Mouse (Mus musculus) brown adipose tissue, adult 24 weeks (tissue): ENCODE results near the gene Uggt1. TPM values are rescaled to one million over a fixed set of nuclear protein-coding genes. Genes with fewer than 3 reads are reported as not detected.

Experiments
- H3K27ac ChIP-seq: fragments of 200-500 bp; replicated peaks from 2 replicates; pipeline ENCODE4 v1.5.1; 2012; ENCODE audit warnings: low read depth, mild to moderate bottlenecking, low read length
- H3K4me1 ChIP-seq: fragments of 200-500 bp; 2 replicates; pipeline ENCODE4 v1.6.1; 2012; ENCODE audit warnings: low read length, mixed read lengths; ENCODE audit not compliant: control insufficient read depth, insufficient read depth, insufficient read length
- H3K4me3 ChIP-seq: fragments of 200-500 bp; 2 replicates; pipeline ENCODE4 v1.5.1; 2012; ENCODE audit warnings: low read depth, mild to moderate bottlenecking, low read length, moderate library complexity; ENCODE audit not compliant: insufficient read depth
- polyA plus RNA-seq: library from polyadenylated mRNA; stranded (reverse); fragments of >200 nt; gene quantifications from 2 replicates; pipeline ENCODE4 v1.2.4, GENCODE M21; 2012; ENCODE audit not compliant: missing spikeins, insufficient read depth, insufficient read length

The Uggt1 gene
- polyA plus RNA-seq, 1 experiment, result 11.0 TPM

- H3K27ac ChIP-seq, result no peak overlapping the region
- H3K4me3 ChIP-seq, result no peak overlapping the region
- H3K4me1 ChIP-seq, result peaks cover 7% of the 10 kb centered on the region; the same call in 1 of the 2 replicates
These were observed 2.6 kb downstream of the Uggt1 start for GRCm38 (mm10) chr1:36241903-36242429.

- H3K27ac ChIP-seq, result no peak overlapping the region
These were observed 4.3 kb downstream of the Uggt1 start for GRCm38 (mm10) chr1:36240176-36240575.

GRCm38 (mm10) chr1:36239396-36239795, 5.1 kb downstream of the Uggt1 start:
- Histone ChIP-seq H3K27ac (no peak overlapping the region), H3K4me1 (peaks cover 7% of the 10 kb centered on the region; the same call in 1 of the 2 replicates), H3K4me3 (no peak overlapping the region)

More at GRCm38 (mm10) chr1:36240176-36240575, 4.3 kb downstream of the Uggt1 start:
- Histone ChIP-seq H3K4me1 (peaks cover 7% of the 10 kb centered on the region; the same call in 1 of the 2 replicates), H3K4me3 (no peak overlapping the region)

- no peak overlapping the region for H3K4me3 ChIP-seq
- H3K27ac ChIP-seq, result no peak overlapping the region
These were observed 8.7 kb downstream of the Uggt1 start for GRCm38 (mm10) chr1:36235855-36236254.

GRCm38 (mm10) chr1:36235057-36235639, 9.4 kb downstream of the Uggt1 start:
- Histone ChIP-seq H3K4me1 (no peaks in the 10 kb centered on the region), H3K4me3 (no peak overlapping the region), H3K27ac (no peak overlapping the region)

More at GRCm38 (mm10) chr1:36235855-36236254, 8.7 kb downstream of the Uggt1 start:
- H3K4me1 ChIP-seq, result no peaks in the 10 kb centered on the region

GRCm38 (mm10) chr1:36233218-36233617, 11.3 kb downstream of the Uggt1 start:
- H3K4me1 ChIP-seq, result no peaks in the 10 kb centered on the region

GRCm38 (mm10) chr1:36230919-36231705, 13.4 kb downstream of the Uggt1 start:
- no peak overlapping the region for H3K27ac ChIP-seq
- no peak overlapping the region for H3K4me3 ChIP-seq
- no peaks in the 10 kb centered on the region for H3K4me1 ChIP-seq

More at GRCm38 (mm10) chr1:36233218-36233617, 11.3 kb downstream of the Uggt1 start:
- no peak overlapping the region for H3K4me3 ChIP-seq
- H3K27ac ChIP-seq, result no peak overlapping the region

GRCm38 (mm10) chr1:36228461-36228860, 16.1 kb downstream of the Uggt1 start:
- H3K4me3 ChIP-seq, result no peak overlapping the region
- no peak overlapping the region for H3K27ac ChIP-seq

GRCm38 (mm10) chr1:36224648-36225047, 19.9 kb downstream of the Uggt1 start:
- H3K4me1 ChIP-seq, result no peaks in the 10 kb centered on the region
- no peak overlapping the region for H3K27ac ChIP-seq
- H3K4me3 ChIP-seq, result no peak overlapping the region

More at GRCm38 (mm10) chr1:36228461-36228860, 16.1 kb downstream of the Uggt1 start:
- no peaks in the 10 kb centered on the region for H3K4me1 ChIP-seq

- H3K4me3 ChIP-seq, result no peak overlapping the region
- H3K27ac ChIP-seq, result no peak overlapping the region
- H3K4me1 ChIP-seq, result no peaks in the 10 kb centered on the region
These were observed 30.2 kb downstream of the Uggt1 start for GRCm38 (mm10) chr1:36214324-36214723.

- no peaks in the 10 kb centered on the region for H3K4me1 ChIP-seq
- H3K27ac ChIP-seq, result no peak overlapping the region
- H3K4me3 ChIP-seq, result no peak overlapping the region
These were observed 42.8 kb downstream of the Uggt1 start for GRCm38 (mm10) chr1:36201739-36202138.

GRCm38 (mm10) chr1:36194482-36194881, 50.0 kb downstream of the Uggt1 start:
- H3K27ac ChIP-seq, result no peak overlapping the region
- H3K4me1 ChIP-seq, result no peaks in the 10 kb centered on the region
- no peak overlapping the region for H3K4me3 ChIP-seq

- Histone ChIP-seq H3K27ac (no peak overlapping the region), H3K4me1 (no peaks in the 10 kb centered on the region), H3K4me3 (no peak overlapping the region)
These were observed 52.6 kb downstream of the Uggt1 start for GRCm38 (mm10) chr1:36191966-36192365.

- Histone ChIP-seq H3K4me1 (no peaks in the 10 kb centered on the region), H3K4me3 (no peak overlapping the region), H3K27ac (no peak overlapping the region)
These were observed 64.5 kb downstream of the Uggt1 start for GRCm38 (mm10) chr1:36180038-36180437.

- Histone ChIP-seq H3K4me1 (no peaks in the 10 kb centered on the region), H3K27ac (no peak overlapping the region), H3K4me3 (no peak overlapping the region)
These were observed 71.1 kb downstream of the Uggt1 start for GRCm38 (mm10) chr1:36173461-36173860.
